9 mouse cellular contexts compared by ENCODE assay signal in genomic region chr4:140944961-140945442, GRCm38 (mm10). TPM values are rescaled to one million over a fixed set of nuclear protein-coding genes. Genes with fewer than 3 reads are reported as not detected.
A peak's percentile ranks its signal among the peaks of the same experiment; 100 is the strongest.
DNase-seq lines count a peak whose midpoint lies in the region; ATAC-seq lines count a peak whose summit lies in the region.
"Had no signal": no experiment of that assay in that cellular context is flagged by ENCODE, and none has a peak within 500 bp of the region (broad histone marks: within the 10 kb centered on the region; RNA-seq: fewer than 3 reads in every experiment).

No protein-coding gene starts in this region.

- ATAC-seq in granulocyte monocyte progenitor cell, adult 5-6 weeks (replicated peaks; ENCODE audit: poor library complexity, severe bottlenecking): peak; percentile 91
- ATAC-seq in hindbrain, embryonic 16.5 days: no peak

- H3K27me3 ChIP-seq in hindbrain, embryonic 16.5 days (replicated peaks; ENCODE audit: control insufficient read depth, insufficient read depth, low read length): no peaks in the 10 kb centered on the region
- H3K27me3 ChIP-seq: limb, embryonic 12.5 days had no signal

- WGBS in hindbrain, embryonic 16.5 days: 76% methylated on average over 5 of the region's 5 CpGs

- no peaks in the 10 kb centered on the region for H3K4me1 ChIP-seq in hindbrain, embryonic 16.5 days (ENCODE audit: control insufficient read depth, insufficient read depth, low read depth, low read length)

- H3K4me3 ChIP-seq in hindbrain, embryonic 16.5 days (ENCODE audit: low read length): no peak overlapping the region
- H3K4me3 ChIP-seq: limb, embryonic 12.5 days had no signal

- H3K9ac ChIP-seq in hindbrain, embryonic 16.5 days (ENCODE audit: low read depth, low read length): no peak overlapping the region
- H3K9ac ChIP-seq: limb, embryonic 12.5 days had no signal

- no peak overlapping the region for H3K27ac ChIP-seq in hindbrain, embryonic 16.5 days (ENCODE audit: low read depth, low read length)
- H3K27ac ChIP-seq: limb, embryonic 12.5 days had no signal

- no peaks in the 10 kb centered on the region for H3K36me3 ChIP-seq in hindbrain, embryonic 16.5 days (ENCODE audit: control insufficient read depth, insufficient read depth, low read length)
- H3K36me3 ChIP-seq: limb, embryonic 12.5 days had no signal

- DNase-seq in 3134 (ENCODE audit: extremely low read depth, insufficient read length, low spot score): peak; percentile 76
- DNase-seq in 3T3-L1 (ENCODE audit: low read depth, low spot score): peak; percentile 60
- peak; percentile 23 for DNase-seq in retina, embryonic 14.5 days (ENCODE audit: low spot score)
- no peak for DNase-seq in cerebellum, postnatal 14 days
- no peak for DNase-seq in embryo, embryonic 11 days
- DNase-seq: kidney, adult 11 months had no signal

- no peak overlapping the region for H3K4me2 ChIP-seq in hindbrain, embryonic 16.5 days (ENCODE audit: low read length)
- H3K4me2 ChIP-seq: limb, embryonic 12.5 days had no signal

- no peaks in the 10 kb centered on the region for H3K9me3 ChIP-seq in hindbrain, embryonic 16.5 days (ENCODE audit: control insufficient read depth, low read length)

RNA-seq across cellular contexts. Expression of gene Sdhb, which starts 16.0 kb away (rescaled TPM):
- total RNA-seq in granulocyte monocyte progenitor cell, adult 5-6 weeks (2014; fragmentation: Nextera tagmentation): 143 and 167 TPM in 2 replicates
- 116 and 142 TPM in 2 replicates for total RNA-seq in granulocyte monocyte progenitor cell, adult 5-6 weeks (2017)
- polyA plus RNA-seq in hindbrain, embryonic 16.5 days (2015; fragmentation: Nextera tagmentation; extraction: Ambion mirVana): 490 and 530 TPM in 2 replicates

RNA-seq across cellular contexts. Expression of gene Padi2, which starts 38.9 kb away (rescaled TPM):
- total RNA-seq in granulocyte monocyte progenitor cell, adult 5-6 weeks (2014; fragmentation: Nextera tagmentation): 13.1 TPM in 2 replicates
- total RNA-seq in granulocyte monocyte progenitor cell, adult 5-6 weeks (2017): 4.0 and 6.6 TPM in 2 replicates
- polyA plus RNA-seq in hindbrain, embryonic 16.5 days (2015; fragmentation: Nextera tagmentation; extraction: Ambion mirVana): 2.4 and 2.7 TPM in 2 replicates

RNA-seq across cellular contexts. Expression of gene Atp13a2, which starts 41.7 kb away (rescaled TPM):
- total RNA-seq in granulocyte monocyte progenitor cell, adult 5-6 weeks (2014; fragmentation: Nextera tagmentation): 30.0 and 30.5 TPM in 2 replicates
- 14.5 and 23.6 TPM in 2 replicates for total RNA-seq in granulocyte monocyte progenitor cell, adult 5-6 weeks (2017)
- polyA plus RNA-seq in hindbrain, embryonic 16.5 days (2015; fragmentation: Nextera tagmentation; extraction: Ambion mirVana): 185 and 196 TPM in 2 replicates

Comparison
In these comparisons a context has a peak if more than half of its experiments do, and no peak if none do; other contexts are left out.
1. DNase-seq: peak in 3134 (single experiment), 3T3-L1 (single experiment) and retina, embryonic 14.5 days (single experiment); none in cerebellum, postnatal 14 days (0 of 2) and embryo, embryonic 11 days (single experiment).